Mouse (Mus musculus) embryonic facial prominence, embryonic 10.5 days (tissue): ENCODE data around the gene Cdh18. TPM values are rescaled to one million over a fixed set of nuclear protein-coding genes. Genes with fewer than 3 reads are reported as not detected.
A peak's percentile ranks its signal among the peaks of the same experiment; 100 is the strongest.
"Not testable (repeated sequence)": the region's sequence is repeated elsewhere in the genome, so short reads cannot be mapped to it uniquely, and the experiment has no call there.

Experiments used
- DNase-seq: peaks from one replicate; pipeline ENCODE4 v3.0.0-alpha.2; 2017; ENCODE audit warnings: low spot score
- H3K27ac ChIP-seq: fragments of 300-500 bp; sonication (generic); replicated peaks from 2 replicates; pipeline ENCODE4 v1.5.1; 2016; ENCODE audit warnings: mild to moderate bottlenecking
- H3K27me3 ChIP-seq: fragments of 300-500 bp; sonication (generic); replicated peaks from 2 replicates; pipeline ENCODE4 v1.6.1; 2016; ENCODE audit warnings: low read depth, mild to moderate bottlenecking; ENCODE audit not compliant: poor library complexity, severe bottlenecking
- H3K36me3 ChIP-seq: fragments of 300-500 bp; sonication (generic); replicated peaks from 2 replicates; pipeline ENCODE4 v1.6.1; 2016; ENCODE audit warnings: mild to moderate bottlenecking, moderate library complexity
- H3K4me1 ChIP-seq: fragments of 300-500 bp; sonication (generic); 2 replicates; pipeline ENCODE4 v1.6.1; 2016
- H3K4me3 ChIP-seq: fragments of 300-500 bp; sonication (generic); 2 replicates; pipeline ENCODE4 v1.5.1; 2016; ENCODE audit warnings: mild to moderate bottlenecking, moderate library complexity
- H3K9me3 ChIP-seq: fragments of 300-500 bp; sonication (generic); 2 replicates; pipeline ENCODE4 v1.6.1; 2016; ENCODE audit warnings: mild to moderate bottlenecking
- WGBS: fragments of 180-500 bp; shearing (Covaris S2); methylation state at CpG from one replicate; pipeline ENCODE4 v1.1.7; 2016; 5-methylcytosine and 5-hydroxymethylcytosine counted together
- polyA plus RNA-seq: library from polyadenylated mRNA; unstranded; fragments of >200 nt; fragmentation: Nextera tagmentation; extraction: Ambion mirVana; gene quantifications from 2 replicates; pipeline ENCODE4 v1.2.1, GENCODE M21; 2016

Cdh18 gene
- 0.09 and 0.10 TPM in 2 replicates for polyA plus RNA-seq

GRCm38 (mm10) chr15:22548711-22549271, at the start of gene Cdh18:
TSS of gene Cdh18 (plus strand) at chr15:22549022.
- H3K36me3 ChIP-seq = no peaks in the 10 kb centered on the region
- WGBS = 54% methylated on average over 5 of the region's 5 CpGs
- DNase-seq = no peak
- H3K27me3 ChIP-seq = no peaks in the 10 kb centered on the region
- H3K4me3 ChIP-seq = no peak within 1 kb of the TSS
- H3K4me1 ChIP-seq = no peaks in the 10 kb centered on the region
- H3K27ac ChIP-seq = no peak within 1 kb of the TSS
- no peaks in the 10 kb centered on the region for H3K9me3 ChIP-seq

GRCm38 (mm10) chr15:22511271-22511670, 37.6 kb upstream of the Cdh18 start:
- H3K4me3 ChIP-seq = no peak overlapping the region
- H3K27me3 ChIP-seq = no peaks in the 10 kb centered on the region
- no peak overlapping the region for H3K27ac ChIP-seq
- DNase-seq = no peak
- no peaks in the 10 kb centered on the region for H3K36me3 ChIP-seq
- no peaks in the 10 kb centered on the region for H3K4me1 ChIP-seq
- H3K9me3 ChIP-seq = no peaks in the 10 kb centered on the region

GRCm38 (mm10) chr15:22535828-22536227, 13.0 kb upstream of the Cdh18 start:
- H3K27me3 ChIP-seq = no peaks in the 10 kb centered on the region
- DNase-seq = no peak
- 64% methylated on average over 2 of the region's 2 CpGs for WGBS
- H3K9me3 ChIP-seq = no peaks in the 10 kb centered on the region
- no peaks in the 10 kb centered on the region for H3K4me1 ChIP-seq
- no peaks in the 10 kb centered on the region for H3K36me3 ChIP-seq
- H3K4me3 ChIP-seq = no peak overlapping the region
- no peak overlapping the region for H3K27ac ChIP-seq

GRCm38 (mm10) chr15:22577974-22578616, 29.3 kb downstream of the Cdh18 start:
- peaks cover 12% of the 10 kb centered on the region for H3K4me1 ChIP-seq
- 6% methylated on average over 4 of the region's 4 CpGs for WGBS
- H3K36me3 ChIP-seq = no peaks in the 10 kb centered on the region
- DNase-seq = peak; percentile 74
- no peaks in the 10 kb centered on the region for H3K9me3 ChIP-seq
- H3K27ac ChIP-seq = peak overlapping the region; percentile 82
- H3K27me3 ChIP-seq = no peaks in the 10 kb centered on the region
- 0 out of 2 replicates have a peak overlapping the region, but pooled peaks have one; percentile 11 for H3K4me3 ChIP-seq

- H3K27ac ChIP-seq = peak overlapping the region; percentile 59; the same call in 1 of the 2 replicates
- no peak overlapping the region for H3K4me3 ChIP-seq
- DNase-seq = no peak
- H3K27me3 ChIP-seq = no peaks in the 10 kb centered on the region
- peaks cover 12% of the 10 kb centered on the region for H3K4me1 ChIP-seq
- H3K9me3 ChIP-seq = no peaks in the 10 kb centered on the region
- H3K36me3 ChIP-seq = no peaks in the 10 kb centered on the region
- WGBS = 22% methylated on average over 3 of the region's 3 CpGs
Observed at GRCm38 (mm10) chr15:22578617-22578990, 29.8 kb downstream of the Cdh18 start.

GRCm38 (mm10) chr15:22584667-22585066, 35.8 kb downstream of the Cdh18 start:
- WGBS = 81% methylated on average over 1 of the region's 1 CpGs
- H3K9me3 ChIP-seq = no peaks in the 10 kb centered on the region
- no peak overlapping the region for H3K27ac ChIP-seq
- H3K27me3 ChIP-seq = no peaks in the 10 kb centered on the region
- no peaks in the 10 kb centered on the region for H3K4me1 ChIP-seq
- no peak overlapping the region for H3K4me3 ChIP-seq
- H3K36me3 ChIP-seq = no peaks in the 10 kb centered on the region
- DNase-seq = no peak

GRCm38 (mm10) chr15:22716376-22716775, 167.6 kb downstream of the Cdh18 start:
- Histone ChIP-seq H3K27ac (no peak overlapping the region), H3K27me3 (no peaks in the 10 kb centered on the region), H3K36me3 (no peaks in the 10 kb centered on the region), H3K4me3 (no peak overlapping the region), H3K4me1 (no peaks in the 10 kb centered on the region), H3K9me3 (no peaks in the 10 kb centered on the region)
- WGBS = 77% methylated on average over 2 of the region's 2 CpGs
- no peak for DNase-seq

- 85% methylated on average over 3 of the region's 3 CpGs for WGBS
- H3K27me3 ChIP-seq = no peaks in the 10 kb centered on the region
- H3K27ac ChIP-seq = no peak overlapping the region
- H3K36me3 ChIP-seq = no peaks in the 10 kb centered on the region
- H3K4me3 ChIP-seq = no peak overlapping the region
- no peak for DNase-seq
- no peaks in the 10 kb centered on the region for H3K9me3 ChIP-seq
- H3K4me1 ChIP-seq = no peaks in the 10 kb centered on the region
Observed at GRCm38 (mm10) chr15:22717681-22718080, 168.9 kb downstream of the Cdh18 start.

- 76% methylated on average over 1 of the region's 1 CpGs for WGBS
- Histone ChIP-seq H3K9me3 (no peaks in the 10 kb centered on the region), H3K27me3 (no peaks in the 10 kb centered on the region), H3K36me3 (no peaks in the 10 kb centered on the region), H3K4me3 (no peak overlapping the region), H3K4me1 (no peaks in the 10 kb centered on the region), H3K27ac (no peak overlapping the region)
- DNase-seq = no peak
Observed at GRCm38 (mm10) chr15:22726574-22726973, 177.8 kb downstream of the Cdh18 start.

GRCm38 (mm10) chr15:22733039-22733438, 184.2 kb downstream of the Cdh18 start:
- no peaks in the 10 kb centered on the region for H3K4me1 ChIP-seq
- H3K9me3 ChIP-seq = no peaks in the 10 kb centered on the region
- no peak for DNase-seq
- no peak overlapping the region for H3K4me3 ChIP-seq
- H3K27ac ChIP-seq = no peak overlapping the region
- no peaks in the 10 kb centered on the region for H3K27me3 ChIP-seq
- no peaks in the 10 kb centered on the region for H3K36me3 ChIP-seq

GRCm38 (mm10) chr15:22736165-22736564, 187.3 kb downstream of the Cdh18 start:
- Histone ChIP-seq H3K4me3 (no peak overlapping the region), H3K9me3 (no peaks in the 10 kb centered on the region), H3K4me1 (no peaks in the 10 kb centered on the region), H3K27me3 (no peaks in the 10 kb centered on the region), H3K36me3 (no peaks in the 10 kb centered on the region), H3K27ac (no peak overlapping the region)
- no peak for DNase-seq
- WGBS = 83% methylated on average over 3 of the region's 3 CpGs

GRCm38 (mm10) chr15:22761257-22761656, 212.4 kb downstream of the Cdh18 start:
- not testable (repeated sequence) for H3K9me3 ChIP-seq, DNase-seq, H3K27me3 ChIP-seq

GRCm38 (mm10) chr15:22766591-22766990, 217.8 kb downstream of the Cdh18 start:
- H3K27ac ChIP-seq, H3K27me3 ChIP-seq: not testable (repeated sequence)
- WGBS = 90% methylated on average over 3 of the region's 3 CpGs

More at GRCm38 (mm10) chr15:22761257-22761656, 212.4 kb downstream of the Cdh18 start:
- not testable (repeated sequence) for H3K4me3 ChIP-seq, H3K27ac ChIP-seq, H3K36me3 ChIP-seq, H3K4me1 ChIP-seq

More at GRCm38 (mm10) chr15:22766591-22766990, 217.8 kb downstream of the Cdh18 start:
- H3K4me1 ChIP-seq, H3K36me3 ChIP-seq, H3K9me3 ChIP-seq, H3K4me3 ChIP-seq, DNase-seq: not testable (repeated sequence)
